Mouse (Mus musculus) forebrain, embryonic 10.5 days (tissue): ENCODE results near the gene Card14. TPM values are rescaled to one million over a fixed set of nuclear protein-coding genes. Genes with fewer than 3 reads are reported as not detected.

Source experiments
- DNase-seq: peaks from one replicate; pipeline ENCODE4 v3.0.0-alpha.2; 2017; ENCODE audit warnings: low spot score; ENCODE audit errors: extremely low spot score
- H3K27ac ChIP-seq: fragments of 300-500 bp; sonication (generic); 2 replicates; pipeline ENCODE4 v1.5.1; 2016; ENCODE audit warnings: mild to moderate bottlenecking
- H3K27me3 ChIP-seq: fragments of 300-500 bp; sonication (generic); 2 replicates; pipeline ENCODE4 v1.6.1; 2016; ENCODE audit warnings: mild to moderate bottlenecking; ENCODE audit not compliant: poor library complexity, severe bottlenecking
- H3K36me3 ChIP-seq: fragments of 300-500 bp; sonication (generic); replicated peaks from 2 replicates; pipeline ENCODE4 v1.6.1; 2016; ENCODE audit warnings: mild to moderate bottlenecking, moderate library complexity
- H3K4me1 ChIP-seq: fragments of 300-500 bp; sonication (generic); 2 replicates; pipeline ENCODE4 v1.6.1; 2016
- H3K4me3 ChIP-seq: fragments of 300-500 bp; sonication (generic); 2 replicates; pipeline ENCODE4 v1.5.1; 2016; ENCODE audit warnings: mild to moderate bottlenecking, moderate library complexity
- H3K9me3 ChIP-seq: fragments of 300-500 bp; sonication (generic); 2 replicates; pipeline ENCODE4 v1.6.1; 2016; ENCODE audit warnings: mild to moderate bottlenecking, moderate library complexity
- WGBS: fragments of 180-500 bp; shearing (Covaris S2); methylation state at CpG from one replicate; pipeline ENCODE4 v1.1.7; 2016; 5-methylcytosine and 5-hydroxymethylcytosine counted together
- polyA plus RNA-seq: library from polyadenylated mRNA; unstranded; fragments of >200 nt; fragmentation: Nextera tagmentation; extraction: Ambion mirVana; gene quantifications from 2 replicates; pipeline ENCODE4 v1.2.1, GENCODE M21; 2016

The Card14 gene
- polyA plus RNA-seq, 1 experiment from 2014 or later: not detected

DNA sequence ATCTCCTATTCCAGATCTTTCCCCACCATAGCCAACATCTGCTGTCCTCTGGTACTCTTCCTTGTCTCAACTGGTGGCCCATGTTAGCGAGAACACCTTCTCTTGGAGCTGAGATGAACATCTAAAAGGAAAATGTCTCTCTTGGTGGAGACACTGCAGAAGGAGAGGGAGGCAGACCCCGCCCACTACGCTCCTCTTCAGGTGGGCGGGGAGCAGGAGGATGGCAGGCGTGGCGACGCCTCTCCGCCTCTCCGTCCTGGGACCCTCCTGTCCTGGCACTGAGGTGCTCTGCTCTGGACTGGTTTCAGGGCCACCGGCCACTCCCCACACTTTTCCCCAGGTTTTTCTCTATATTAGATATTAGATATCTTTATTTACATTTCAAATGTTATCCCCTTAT lies 3.1 kb downstream of the Card14 start:
- DNase-seq: no peak
- 16% methylated on average over 10 of the region's 10 CpGs for WGBS

GRCm38 (mm10) chr11:119314252-119314936 lies 6.8 kb downstream of the Card14 start:
- 82% methylated on average over 17 of the region's 17 CpGs for WGBS
- Histone ChIP-seq H3K4me3 (no peak overlapping the region), H3K27me3 (peaks cover 10% of the 10 kb centered on the region; the same call in 1 of the 2 replicates), H3K4me1 (no peaks in the 10 kb centered on the region; the same call in 1 of the 2 replicates), H3K9me3 (no peaks in the 10 kb centered on the region), H3K27ac (no peak overlapping the region), H3K36me3 (no peaks in the 10 kb centered on the region)
- no peak for DNase-seq

More for the DNA sequence above, 3.1 kb downstream of the Card14 start:
- H3K4me3 ChIP-seq: no peak overlapping the region
- H3K9me3 ChIP-seq: no peaks in the 10 kb centered on the region
- H3K36me3 ChIP-seq: no peaks in the 10 kb centered on the region
- H3K4me1 ChIP-seq: peaks cover 24% of the 10 kb centered on the region
- H3K27ac ChIP-seq: no peak overlapping the region
- peaks cover 19% of the 10 kb centered on the region for H3K27me3 ChIP-seq

DNA sequence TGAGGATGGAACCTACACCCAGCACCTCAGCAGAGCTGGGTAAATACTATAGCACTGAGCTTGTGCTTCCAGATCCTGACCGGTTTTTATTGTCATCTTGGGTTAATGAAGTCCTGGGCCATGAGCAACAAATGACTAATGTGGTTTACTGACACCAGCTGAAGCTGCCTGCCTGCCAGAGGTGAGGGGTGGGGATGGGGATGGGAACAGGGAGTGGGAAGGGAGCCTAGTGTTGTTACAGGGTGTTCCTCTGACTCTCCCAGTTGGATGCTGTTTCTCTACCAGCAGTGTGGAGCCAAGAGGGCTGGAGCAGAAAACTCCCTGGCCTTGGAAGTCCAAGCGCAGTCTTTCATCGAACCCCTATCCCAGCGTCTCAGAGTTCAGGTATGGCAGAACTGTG lies 9.2 kb downstream of the Card14 start:
- no peak for DNase-seq
- Histone ChIP-seq H3K4me3 (no peak overlapping the region), H3K4me1 (no peaks in the 10 kb centered on the region; the same call in 1 of the 2 replicates), H3K9me3 (no peaks in the 10 kb centered on the region), H3K36me3 (no peaks in the 10 kb centered on the region), H3K27ac (no peak overlapping the region), H3K27me3 (no peaks in the 10 kb centered on the region)
- WGBS: 87% methylated on average over 4 of the region's 4 CpGs

DNA sequence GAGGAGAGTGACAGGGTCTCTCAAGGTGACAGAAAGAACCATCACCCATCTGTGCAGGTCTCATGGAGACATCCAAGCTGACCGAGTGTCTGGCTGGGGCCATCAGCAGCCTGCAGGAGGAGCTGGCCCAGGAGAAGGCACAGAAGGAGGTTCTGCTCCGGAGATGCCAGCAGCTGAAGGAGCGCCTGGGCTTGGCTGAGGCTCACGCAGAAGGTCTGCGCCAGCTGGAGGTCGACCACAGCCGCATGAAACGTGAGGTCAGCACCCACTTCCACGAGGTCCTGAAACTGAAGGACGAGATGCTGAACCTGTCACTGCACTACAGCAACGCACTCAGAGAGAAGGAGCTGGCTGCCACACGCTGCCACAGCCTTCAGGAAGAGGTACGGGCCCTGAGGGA lies 15.0 kb downstream of the Card14 start:
- Histone ChIP-seq H3K4me1 (no peaks in the 10 kb centered on the region; the same call in 1 of the 2 replicates), H3K9me3 (peaks cover 4% of the 10 kb centered on the region; the same call in 1 of the 2 replicates), H3K36me3 (no peaks in the 10 kb centered on the region), H3K4me3 (no peak overlapping the region), H3K27ac (no peak overlapping the region), H3K27me3 (peaks cover 7% of the 10 kb centered on the region)
- no peak for DNase-seq
- 78% methylated on average over 13 of the region's 13 CpGs for WGBS

- 71% methylated on average over 1 of the region's 1 CpGs for WGBS
- no peak for DNase-seq
- Histone ChIP-seq H3K9me3 (peaks cover 4% of the 10 kb centered on the region; the same call in 1 of the 2 replicates), H3K27me3 (peaks cover 11% of the 10 kb centered on the region), H3K4me3 (no peak overlapping the region), H3K27ac (no peak overlapping the region), H3K4me1 (no peaks in the 10 kb centered on the region), H3K36me3 (no peaks in the 10 kb centered on the region)
Observed at GRCm38 (mm10) chr11:119325068-119325467, 17.5 kb downstream of the Card14 start.

DNA sequence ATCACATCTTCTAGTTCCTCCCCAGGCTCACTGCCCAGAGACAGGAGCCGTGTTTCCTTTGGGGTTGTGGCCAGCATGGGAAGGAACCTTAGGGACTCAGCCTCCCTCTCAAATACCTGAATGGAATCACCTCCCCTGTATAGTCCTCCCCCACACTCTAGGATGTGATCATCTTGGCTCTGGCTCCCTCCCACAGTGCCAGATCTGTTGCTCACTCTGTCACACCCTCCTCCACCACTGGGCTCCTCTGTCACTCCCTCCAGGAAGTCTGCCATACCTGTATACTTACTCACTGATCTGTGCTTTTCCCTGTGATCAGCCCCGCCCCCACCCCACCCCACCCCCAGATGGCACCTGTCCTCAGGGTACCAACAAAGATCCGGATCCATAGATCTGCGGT lies 23.0 kb downstream of the Card14 start:
- Histone ChIP-seq H3K36me3 (no peaks in the 10 kb centered on the region), H3K27me3 (peaks cover 28% of the 10 kb centered on the region; the same call in 1 of the 2 replicates), H3K4me3 (no peak overlapping the region), H3K9me3 (no peaks in the 10 kb centered on the region), H3K4me1 (peaks cover 8% of the 10 kb centered on the region; the same call in 1 of the 2 replicates), H3K27ac (no peak overlapping the region)
- DNase-seq: no peak
- 77% methylated on average over 4 of the region's 4 CpGs for WGBS

- no peak overlapping the region for H3K4me3 ChIP-seq
- H3K27ac ChIP-seq: no peak overlapping the region
- no peaks in the 10 kb centered on the region for H3K9me3 ChIP-seq
- H3K27me3 ChIP-seq: peaks cover 28% of the 10 kb centered on the region; the same call in 1 of the 2 replicates
- no peaks in the 10 kb centered on the region for H3K36me3 ChIP-seq
- peaks cover 8% of the 10 kb centered on the region; the same call in 1 of the 2 replicates for H3K4me1 ChIP-seq
- no peak for DNase-seq
- 57% methylated on average over 3 of the region's 3 CpGs for WGBS
Observed at GRCm38 (mm10) chr11:119331970-119332369, 24.4 kb downstream of the Card14 start.

- no peak overlapping the region for H3K4me3 ChIP-seq
- H3K27me3 ChIP-seq: 0 out of 2 replicates have a peak, but pooled peaks cover 7% of the 10 kb centered on the region
- no peaks in the 10 kb centered on the region for H3K9me3 ChIP-seq
- H3K27ac ChIP-seq: no peak overlapping the region
- 0 out of 2 replicates have a peak, but pooled peaks cover 4% of the 10 kb centered on the region for H3K4me1 ChIP-seq
- WGBS: 87% methylated on average over 10 of the region's 10 CpGs
- no peak for DNase-seq
- no peaks in the 10 kb centered on the region for H3K36me3 ChIP-seq
Observed at GRCm38 (mm10) chr11:119338271-119339059, 30.9 kb downstream of the Card14 start.

DNA sequence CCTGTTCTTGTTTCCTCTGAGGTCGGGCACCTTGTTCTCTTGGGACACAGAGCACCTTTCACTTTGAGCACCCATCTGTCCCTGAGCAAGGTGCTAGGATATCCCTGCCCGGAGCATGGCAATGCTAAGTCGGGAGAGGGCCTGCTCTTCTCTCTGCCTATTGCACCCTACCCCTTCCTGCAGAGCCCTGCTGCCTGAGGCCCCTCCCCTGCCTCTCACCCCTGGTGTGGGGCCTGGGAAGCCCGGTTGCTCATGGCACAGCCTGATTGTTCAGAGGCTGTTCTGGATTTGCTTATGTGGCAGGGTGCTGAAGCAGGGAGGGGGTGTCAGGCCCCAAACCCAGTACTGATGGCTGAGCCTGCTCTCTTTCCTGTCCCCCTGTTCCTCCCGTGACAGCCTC lies 31.6 kb downstream of the Card14 start:
- no peak for DNase-seq
- H3K36me3 ChIP-seq: no peaks in the 10 kb centered on the region
- H3K4me3 ChIP-seq: no peak overlapping the region
- WGBS: 50% methylated on average over 5 of the region's 5 CpGs
- 0 out of 2 replicates have a peak, but pooled peaks cover 4% of the 10 kb centered on the region for H3K4me1 ChIP-seq
- no peaks in the 10 kb centered on the region for H3K9me3 ChIP-seq
- 0 out of 2 replicates have a peak, but pooled peaks cover under 1% of the 10 kb centered on the region for H3K27me3 ChIP-seq
- no peak overlapping the region for H3K27ac ChIP-seq

GRCm38 (mm10) chr11:119339637-119340036 lies 32.1 kb downstream of the Card14 start:
- H3K36me3 ChIP-seq: no peaks in the 10 kb centered on the region

DNA sequence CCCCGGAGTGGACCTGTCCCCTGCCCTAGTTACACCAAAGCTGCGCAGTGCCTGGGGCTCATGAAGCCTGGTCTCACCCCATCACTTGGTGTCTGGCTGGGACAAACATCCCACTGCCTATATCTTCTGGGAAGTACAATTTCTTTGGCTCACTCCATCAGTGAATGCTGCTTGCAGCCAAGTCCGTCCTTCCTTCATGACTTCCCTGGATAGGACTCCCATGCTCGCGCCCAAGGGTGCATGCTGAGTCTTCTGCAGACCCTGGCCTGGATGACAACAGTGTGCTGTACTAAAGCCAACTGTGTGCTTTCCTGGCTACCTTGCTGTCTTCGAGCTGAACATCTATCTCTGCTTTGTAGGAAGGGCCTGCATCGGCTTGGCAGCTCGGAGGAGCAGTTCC lies 36.6 kb downstream of the Card14 start:
- Histone ChIP-seq H3K27me3 (no peaks in the 10 kb centered on the region), H3K4me1 (0 out of 2 replicates have a peak, but pooled peaks cover 4% of the 10 kb centered on the region), H3K36me3 (peaks cover 24% of the 10 kb centered on the region), H3K27ac (no peak overlapping the region), H3K9me3 (no peaks in the 10 kb centered on the region), H3K4me3 (no peak overlapping the region)
- 91% methylated on average over 8 of the region's 8 CpGs for WGBS
- no peak for DNase-seq

More at GRCm38 (mm10) chr11:119339637-119340036, 32.1 kb downstream of the Card14 start:
- Histone ChIP-seq H3K4me3 (no peak overlapping the region), H3K27ac (no peak overlapping the region), H3K9me3 (no peaks in the 10 kb centered on the region), H3K27me3 (no peaks in the 10 kb centered on the region), H3K4me1 (0 out of 2 replicates have a peak, but pooled peaks cover 4% of the 10 kb centered on the region)
- DNase-seq: peak; percentile 84
- WGBS: 8% methylated on average over 5 of the region's 5 CpGs

GRCm38 (mm10) chr11:119344865-119345264 lies 37.3 kb downstream of the Card14 start:
- no peaks in the 10 kb centered on the region for H3K9me3 ChIP-seq
- 0 out of 2 replicates have a peak, but pooled peaks cover 4% of the 10 kb centered on the region for H3K4me1 ChIP-seq
- no peak overlapping the region for H3K27ac ChIP-seq
- WGBS: 76% methylated on average over 6 of the region's 6 CpGs
- H3K4me3 ChIP-seq: no peak overlapping the region
- no peak for DNase-seq
- peaks cover 30% of the 10 kb centered on the region for H3K36me3 ChIP-seq
- H3K27me3 ChIP-seq: no peaks in the 10 kb centered on the region
